Mouse (Mus musculus) MN1 (cell line): ENCODE results near the gene Oprd1.
A peak's percentile ranks its signal among the peaks of the same experiment; 100 is the strongest.

Experiments used
- DNase-seq: peaks from one replicate; pipeline ENCODE4 v3.0.0-alpha.2; 2016; ENCODE audit warnings: low spot score

Oprd1 gene

DNA sequence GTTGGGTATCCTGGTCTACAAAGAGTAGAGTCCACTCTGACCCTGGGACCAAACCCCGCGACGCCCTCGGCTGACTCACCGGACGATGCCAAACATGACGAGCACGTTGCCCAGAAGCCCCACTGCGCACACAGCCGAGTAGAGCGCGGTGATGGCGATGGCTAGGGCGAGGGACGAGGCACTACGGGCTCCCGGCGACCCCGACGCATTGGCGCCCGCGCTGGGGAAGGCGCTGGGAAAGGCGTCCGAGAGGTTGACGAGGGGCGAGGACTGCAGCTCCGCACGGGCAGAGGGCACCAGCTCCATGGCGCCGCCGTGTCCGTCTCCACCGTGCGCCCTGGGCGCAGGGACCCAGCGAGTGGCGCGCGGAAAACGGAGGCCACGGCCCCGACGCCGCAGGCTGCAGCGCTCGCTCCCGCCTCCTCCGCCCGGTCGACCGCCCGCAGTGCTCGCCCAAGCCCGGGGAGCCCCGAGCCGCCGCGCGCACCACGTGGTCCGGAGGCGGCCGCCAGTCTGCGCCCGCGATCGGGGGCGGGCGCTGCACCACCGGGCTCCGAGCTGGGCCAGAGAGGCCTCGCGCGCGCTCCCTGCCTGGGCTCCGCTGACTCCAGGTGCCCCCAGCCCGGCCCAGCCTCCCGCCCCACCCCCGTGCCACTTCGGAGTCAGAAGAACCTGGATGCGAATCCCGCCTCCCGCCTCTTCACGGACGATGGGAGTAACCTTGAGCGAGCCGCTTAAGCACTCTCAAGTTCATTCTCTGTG lies at the start of gene Oprd1:
TSS of gene Oprd1 (minus strand) at position 407 of the 762 bp plus-strand sequence.
- DNase-seq, result peak; percentile 77

DNA sequence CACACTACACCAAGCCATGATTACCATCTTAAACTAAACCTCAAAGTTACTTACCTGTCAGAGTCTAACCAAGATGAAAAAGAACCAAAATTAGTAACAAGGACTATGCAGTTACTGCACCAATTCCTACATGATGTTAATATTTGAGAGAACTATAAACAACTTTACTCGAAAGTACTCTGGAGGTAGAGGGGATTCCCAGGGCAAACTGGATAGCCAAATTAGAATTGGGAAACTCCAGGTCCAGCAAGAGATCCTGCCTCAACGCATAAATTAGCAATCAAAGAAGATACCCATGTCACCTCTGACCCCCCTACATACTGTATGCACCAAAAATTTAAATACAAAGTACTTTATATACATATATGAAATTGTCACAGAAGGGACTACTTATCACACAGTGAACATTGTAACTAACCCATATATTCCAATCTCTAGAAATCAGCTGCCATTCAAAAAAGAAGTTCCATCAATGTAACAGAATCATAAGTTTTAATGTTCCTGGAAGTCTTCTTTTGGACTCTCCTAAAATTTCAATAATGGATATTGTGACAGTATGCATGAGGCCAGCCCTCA lies 43.6 kb upstream of the Oprd1 start:
- DNase-seq, result no peak

GRCm38 (mm10) chr4:132183162-132183561 lies 38.9 kb upstream of the Oprd1 start:
- no peak for DNase-seq

- no peak for DNase-seq
Observed at GRCm38 (mm10) chr4:132181721-132182658, 37.7 kb upstream of the Oprd1 start.

DNA sequence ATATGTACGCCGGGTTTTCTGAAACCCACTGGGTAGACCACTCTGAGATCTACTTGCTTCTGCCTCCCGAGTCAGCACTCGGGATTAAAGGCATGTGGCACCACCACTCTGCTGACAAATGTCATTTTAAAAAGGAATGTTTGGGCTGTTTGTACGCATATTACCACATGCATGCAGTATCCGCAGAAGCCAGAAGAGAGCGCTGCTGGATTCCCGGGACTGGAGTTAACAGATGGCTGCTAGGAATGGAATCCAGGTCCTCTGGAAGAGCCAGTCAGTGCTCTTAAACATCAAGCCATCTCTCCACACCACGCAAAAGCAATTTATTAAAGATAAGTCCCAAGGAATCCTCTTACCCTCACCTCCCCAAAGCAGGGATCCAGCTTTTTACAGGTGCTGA lies 36.4 kb upstream of the Oprd1 start:
- peak; percentile 49 for DNase-seq

- peak; percentile 91 for DNase-seq
Observed at GRCm38 (mm10) chr4:132178630-132179059, 34.4 kb upstream of the Oprd1 start.

DNA sequence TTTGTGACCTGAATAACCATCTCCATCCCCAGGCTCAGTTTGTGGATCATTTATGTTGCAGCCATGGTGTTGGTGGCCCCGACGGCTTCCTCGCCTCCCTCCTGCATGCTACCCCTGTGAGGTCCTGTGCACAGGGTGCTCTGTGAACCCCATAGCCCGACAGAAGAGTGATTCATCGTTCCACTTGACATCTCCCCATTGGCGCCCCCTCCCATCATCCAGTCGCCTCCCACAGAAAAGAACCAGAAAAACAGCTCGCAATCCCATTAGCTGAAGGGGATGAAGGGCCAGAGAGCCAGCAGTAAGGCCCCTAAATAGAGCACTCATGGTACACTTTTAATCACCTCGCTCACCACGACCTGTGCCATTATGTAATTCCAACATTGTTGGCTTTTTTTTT lies 32.2 kb upstream of the Oprd1 start:
- no peak for DNase-seq

DNA sequence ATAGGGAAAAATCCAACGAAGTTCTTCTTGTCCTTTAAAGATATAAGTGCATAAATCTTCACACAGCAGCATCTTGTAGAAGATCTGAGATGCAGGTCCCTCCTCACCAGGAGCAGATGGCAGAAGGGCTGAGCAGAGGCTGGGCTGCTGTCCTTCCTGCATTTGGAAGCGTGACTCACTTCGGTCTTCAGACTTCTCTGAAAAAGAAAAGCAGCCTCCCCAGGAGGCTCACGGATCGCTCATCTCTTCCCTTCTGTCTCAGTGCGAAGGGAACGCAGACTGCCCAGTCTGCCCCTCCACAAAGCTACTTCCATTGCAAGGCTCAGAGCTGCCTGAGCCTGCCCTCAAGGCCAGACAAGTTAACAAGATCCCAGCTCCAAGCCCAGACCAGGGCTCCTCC lies 26.6 kb upstream of the Oprd1 start:
- DNase-seq, result peak; percentile 50

GRCm38 (mm10) chr4:132169761-132170160 lies 25.5 kb upstream of the Oprd1 start:
- no peak for DNase-seq

GRCm38 (mm10) chr4:132169271-132169670 lies 25.0 kb upstream of the Oprd1 start:
- DNase-seq, result no peak

- DNase-seq, result no peak
Observed at GRCm38 (mm10) chr4:132167436-132167835, 23.1 kb upstream of the Oprd1 start.

- peak; percentile 90 for DNase-seq
Observed at GRCm38 (mm10) chr4:132166350-132167290, 22.3 kb upstream of the Oprd1 start.

- peak; percentile 91 for DNase-seq
Observed at GRCm38 (mm10) chr4:132165691-132166090, 21.4 kb upstream of the Oprd1 start.

GRCm38 (mm10) chr4:132156941-132157622 lies 12.8 kb upstream of the Oprd1 start:
- no peak for DNase-seq

DNA sequence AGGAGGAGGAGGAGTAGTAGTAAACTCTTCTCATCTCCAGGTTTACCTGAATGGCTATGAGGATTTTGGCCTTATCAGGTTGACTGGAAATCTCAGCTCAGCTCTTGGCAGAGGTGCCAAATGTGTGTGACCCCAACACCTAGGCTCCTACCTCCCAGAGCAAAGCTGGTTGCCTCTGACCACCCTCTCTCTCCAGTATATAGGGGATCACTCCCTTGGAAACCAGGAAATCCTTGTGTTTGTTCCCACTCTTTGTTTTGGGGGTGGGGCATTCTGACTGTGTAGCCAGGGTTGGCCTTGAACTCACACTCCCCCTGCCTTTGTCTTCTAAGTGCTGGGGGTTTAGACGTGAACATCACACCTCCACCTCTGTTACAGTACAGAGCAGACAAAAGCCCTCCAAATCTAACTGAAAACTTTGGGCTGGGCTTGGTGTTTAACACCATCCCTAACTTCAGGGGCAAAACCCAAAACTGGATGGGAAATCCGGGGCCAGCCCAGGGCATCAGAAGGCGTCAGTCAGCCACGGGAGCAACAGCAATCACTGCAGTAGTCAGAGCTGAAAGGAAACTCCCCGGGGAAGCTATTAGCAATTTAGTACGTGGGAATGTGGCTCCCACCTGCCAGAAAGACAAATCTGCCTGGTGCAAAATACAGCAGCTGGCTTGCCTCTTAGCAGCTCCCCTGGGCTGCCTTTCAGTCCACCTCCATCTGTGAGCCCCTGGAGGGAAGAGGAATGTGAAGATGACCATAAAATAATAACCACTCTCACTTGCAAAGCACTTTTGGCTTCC lies 10.8 kb upstream of the Oprd1 start:
- DNase-seq, result peak; percentile 40

GRCm38 (mm10) chr4:132151673-132152072 lies 7.4 kb upstream of the Oprd1 start:
- DNase-seq, result no peak

- DNase-seq, result no peak
Observed at GRCm38 (mm10) chr4:132146201-132146600, 1.9 kb upstream of the Oprd1 start.

DNA sequence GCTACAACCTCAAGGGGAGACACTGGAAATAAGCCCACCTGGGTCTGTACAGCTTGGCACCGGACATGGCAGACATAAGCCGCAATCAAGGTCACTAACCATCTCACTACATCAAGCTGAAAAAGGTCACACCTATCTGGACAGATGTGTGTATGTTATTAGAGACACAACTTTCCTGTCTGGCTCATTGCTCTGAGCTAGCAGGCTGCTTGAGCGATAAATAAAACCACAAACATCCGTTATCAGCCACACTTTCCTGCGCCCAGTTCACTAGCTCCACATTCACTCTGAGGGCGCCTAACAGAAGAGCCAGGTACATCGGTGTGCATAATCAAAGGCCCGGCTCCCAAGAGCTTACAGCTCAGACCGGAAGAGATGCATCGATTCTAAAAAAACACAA lies 806 bp upstream of the Oprd1 start:
- DNase-seq, result no peak

- DNase-seq, result no peak
Observed at GRCm38 (mm10) chr4:132138640-132139039, 5.6 kb downstream of the Oprd1 start.

DNA sequence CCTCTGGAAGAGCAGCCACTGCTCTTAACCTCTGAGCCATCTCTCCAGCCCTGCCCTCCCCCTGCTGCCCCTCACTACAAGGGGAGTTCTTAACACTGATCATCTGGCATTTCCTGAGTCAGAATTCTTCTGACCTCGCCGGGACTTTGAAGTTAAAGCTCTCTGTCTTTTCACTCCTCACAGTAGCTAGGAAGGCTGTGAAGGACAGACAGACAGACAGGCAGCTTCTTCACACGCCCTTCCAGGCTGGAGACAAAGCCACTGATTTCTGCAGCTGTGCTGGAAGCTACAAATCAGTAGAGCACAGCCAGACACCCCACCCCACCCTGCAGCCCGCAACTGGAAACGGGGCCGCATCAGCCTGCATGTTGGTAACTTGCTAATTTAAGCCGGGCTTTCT lies 7.3 kb downstream of the Oprd1 start:
- no peak for DNase-seq
